Mouse (Mus musculus): Measurements from ENCODE around the gene Galnt2.

DNA sequence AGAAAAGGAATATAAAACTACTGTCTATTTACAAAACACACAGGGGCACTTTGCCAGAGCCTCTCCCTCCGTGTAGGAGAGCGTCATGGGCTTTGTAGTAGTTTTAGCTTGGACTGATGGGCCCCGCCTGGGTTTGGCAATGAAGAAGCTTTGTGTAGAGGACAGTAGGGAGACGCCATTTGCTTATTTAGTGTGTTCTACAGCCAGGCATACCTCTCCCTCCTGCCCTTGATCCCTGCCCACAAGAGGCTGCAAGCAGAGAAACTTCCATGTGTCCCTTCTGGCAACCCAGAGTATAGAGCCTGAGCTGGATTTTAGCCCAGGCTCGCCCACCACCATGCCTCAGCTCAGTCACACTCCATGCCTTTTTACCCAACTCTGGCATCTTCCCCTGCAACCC lies 49.4 kb upstream of the Galnt2 start:
- TF ChIP-seq POLR2AphosphoS2 (IDR thresholded peaks at IDR 0.05; ENCODE audit: insufficient read length, low read depth) = no peak
- TF ChIP-seq MYOG (IDR thresholded peaks at IDR 0.05; ENCODE audit: control insufficient read depth in 1 of 3, insufficient read depth in 1 of 3, insufficient read length in 2 of 3, low read depth in 2 of 3) = no peak
- no peak for TF ChIP-seq MAX (IDR thresholded peaks at IDR 0.05; ENCODE audit: low read depth)
- TF ChIP-seq SRF (IDR thresholded peaks at IDR 0.05; ENCODE audit: control insufficient read depth, insufficient read length, low read depth) = no peak
- TF ChIP-seq POLR2A (IDR thresholded peaks at IDR 0.05; ENCODE audit: insufficient read length, low read depth) = no peak
- TF ChIP-seq TCF3 (IDR thresholded peaks at IDR 0.05; ENCODE audit: insufficient read length, low read depth) = no peak

Measured in myocyte (in vitro differentiated cells).